Mouse (Mus musculus) myocyte (in vitro differentiated cells): Measurements from ENCODE around the gene Mamdc2.

Experiments used
- CEBPB ChIP-seq: IDR thresholded peaks from 2 replicates; pipeline ENCODE4 v1.6.1; 2011; ENCODE audit warnings: mild to moderate bottlenecking, moderate library complexity; ENCODE audit not compliant: poor library complexity, insufficient read depth, severe bottlenecking
- E2F4 ChIP-seq: IDR thresholded peaks from one replicate; pipeline ENCODE4 v1.6.1; 2011; ENCODE audit warnings: mild to moderate bottlenecking, control low read depth, moderate library complexity; ENCODE audit not compliant: insufficient read depth
- MYOD1 ChIP-seq, 3 experiments: IDR thresholded peaks; one replicate each; pipeline ENCODE4 v1.6.1; 2011; ENCODE audit warnings: control low read depth in 2 of 3, low read depth in 2 of 3, mild to moderate bottlenecking in 2 of 3, moderate library complexity in 1 of 3; ENCODE audit not compliant: insufficient read length in 2 of 3, control insufficient read depth in 1 of 3
- POLR2A ChIP-seq: IDR thresholded peaks from one replicate; pipeline ENCODE4 v1.6.1; 2011; ENCODE audit warnings: low read depth, mild to moderate bottlenecking, control low read depth, moderate library complexity; ENCODE audit not compliant: insufficient read length
- SRF ChIP-seq: IDR thresholded peaks from one replicate; pipeline ENCODE4 v1.6.1; 2011; ENCODE audit warnings: low read depth; ENCODE audit not compliant: control insufficient read depth, insufficient read length
- USF1 ChIP-seq: IDR thresholded peaks from one replicate; pipeline ENCODE4 v1.6.1; 2011; ENCODE audit warnings: low read depth, mild to moderate bottlenecking, control low read depth, moderate library complexity

- TF ChIP-seq USF1 (no peak), MYOD1 (IDR thresholded peaks at IDR 0.05; ENCODE audit: control insufficient read depth in 1 of 3, insufficient read length in 2 of 3, low read depth in 2 of 3) (no peak), SRF (no peak), POLR2A (no peak), E2F4 (no peak), CEBPB (no peak)
Observed at GRCm38 (mm10) chr19:23394597-23394996, 53.6 kb downstream of the Mamdc2 start.
